Comparison of ENCODE assay signal across 22 mouse cellular contexts in the genomic region with DNA sequence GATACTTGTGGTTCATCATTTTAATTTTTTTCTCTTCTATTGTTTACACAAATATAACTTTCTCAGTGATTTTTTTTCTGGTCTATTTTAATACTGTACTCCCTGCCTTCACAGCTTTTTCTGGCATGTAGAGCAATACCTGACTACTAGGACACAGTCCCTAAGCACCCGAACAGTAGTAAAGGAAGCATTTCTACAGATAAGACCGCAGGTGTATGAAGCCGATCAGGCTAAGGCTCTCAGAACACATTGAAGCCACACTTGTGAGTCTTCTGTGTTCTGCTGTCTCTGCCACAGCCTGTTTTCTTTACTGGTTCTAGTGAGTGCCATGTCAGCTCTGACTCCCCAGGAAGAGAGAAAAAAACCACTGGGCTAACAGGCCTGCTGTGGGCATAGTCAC.
DNase-seq lines count a peak whose midpoint lies in the region; ATAC-seq and TF ChIP-seq lines count a peak whose summit lies in the region.
"Had no signal": no experiment of that assay in that cellular context is flagged by ENCODE, and none has a peak within 500 bp of the region (broad histone marks: within the 10 kb centered on the region; RNA-seq: fewer than 3 reads in every experiment).

No protein-coding gene starts in this region.

- no peaks in the 10 kb centered on the region for H3K9me3 ChIP-seq in hindbrain, embryonic 14.5 days (ENCODE audit: control insufficient read depth, low read length)
- H3K9me3 ChIP-seq in hindbrain, embryonic 12.5 days (replicated peaks), result no peaks in the 10 kb centered on the region
- no peaks in the 10 kb centered on the region for H3K9me3 ChIP-seq in liver, embryonic 12.5 days (replicated peaks)
- H3K9me3 ChIP-seq in midbrain, postnatal 0 days (ENCODE audit: low read length), result no peaks in the 10 kb centered on the region
- H3K9me3 ChIP-seq: embryonic facial prominence, embryonic 15.5 days; forebrain, embryonic 10.5 days; G1E; heart, embryonic 12.5 days; hindbrain, embryonic 10.5 days had no signal

- intact Hi-C loops in gastrocnemius, postnatal 14 days (cut with DNase I; ENCODE audit: low total_unique reads), result no loop called here

- H3K4me2 ChIP-seq in hindbrain, embryonic 14.5 days (replicated peaks), result no peak overlapping the region
- no peak overlapping the region for H3K4me2 ChIP-seq in hindbrain, embryonic 12.5 days (replicated peaks)
- 0 out of 2 replicates have a peak overlapping the region, but pooled peaks have one; percentile 2 for H3K4me2 ChIP-seq in liver, embryonic 12.5 days
- no peak overlapping the region for H3K4me2 ChIP-seq in midbrain, postnatal 0 days (ENCODE audit: low read depth, low read length, poor library complexity, severe bottlenecking)
- H3K4me2 ChIP-seq: embryonic facial prominence, embryonic 15.5 days; heart, embryonic 12.5 days had no signal

- H3K27me3 ChIP-seq in hindbrain, embryonic 14.5 days (ENCODE audit: control insufficient read depth, insufficient read depth, low read length), result no peaks in the 10 kb centered on the region
- no peaks in the 10 kb centered on the region for H3K27me3 ChIP-seq in hindbrain, embryonic 12.5 days
- no peaks in the 10 kb centered on the region for H3K27me3 ChIP-seq in liver, embryonic 12.5 days (replicated peaks)
- H3K27me3 ChIP-seq in testis, adult 2 months (ENCODE audit: control insufficient read depth, insufficient read depth, low read length), result no peaks in the 10 kb centered on the region
- H3K27me3 ChIP-seq in midbrain, postnatal 0 days (ENCODE audit: insufficient read depth, low read length), result no peaks in the 10 kb centered on the region
- H3K27me3 ChIP-seq: embryonic facial prominence, embryonic 15.5 days; heart, embryonic 12.5 days had no signal

- no peak overlapping the region for H3K4me3 ChIP-seq in hindbrain, embryonic 14.5 days (replicated peaks; ENCODE audit: low read length)
- no peak overlapping the region for H3K4me3 ChIP-seq in hindbrain, embryonic 12.5 days
- no peak overlapping the region for H3K4me3 ChIP-seq in liver, embryonic 12.5 days
- H3K4me3 ChIP-seq in testis, adult 2 months (ENCODE audit: control insufficient read depth, low read depth, low read length), result peak overlapping the region; percentile 10; the same call in 1 of the 2 replicates
- no peak overlapping the region for H3K4me3 ChIP-seq in midbrain, postnatal 0 days (ENCODE audit: low read depth, low read length)
- H3K4me3 ChIP-seq: embryonic facial prominence, embryonic 15.5 days; erythroblast, embryonic 14.5 days; forebrain, embryonic 10.5 days; gastrocnemius, adult 2 months; heart, adult 2 months; heart, embryonic 12.5 days; hindbrain, embryonic 10.5 days had no signal

- TF ChIP-seq CTCF in testis, adult 2 months (IDR thresholded peaks at IDR 0.05; ENCODE audit: control insufficient read depth, insufficient read depth, insufficient replicate concordance, low read depth, low read length), result no peak
- TF ChIP-seq CTCF in midbrain, postnatal 0 days (IDR thresholded peaks at IDR 0.05), result no peak

- no peak for ATAC-seq in hindbrain, embryonic 14.5 days (ENCODE audit: low FRiP score)
- no peak for ATAC-seq in hindbrain, embryonic 12.5 days (ENCODE audit: low FRiP score)
- peak; percentile 53; the same call in 1 of the 2 replicates for ATAC-seq in liver, embryonic 12.5 days
- no peak for ATAC-seq in midbrain, postnatal 0 days (ENCODE audit: low FRiP score)

- 90% methylated on average over 3 of the region's 3 CpGs for WGBS in hindbrain, embryonic 14.5 days
- 97% methylated on average over 3 of the region's 3 CpGs for WGBS in hindbrain, embryonic 12.5 days
- 33% methylated on average over 3 of the region's 3 CpGs for WGBS in liver, embryonic 12.5 days (ENCODE audit: insufficient replicate concordance)
- WGBS in midbrain, postnatal 0 days, result 81% methylated on average over 3 of the region's 3 CpGs

- TF ChIP-seq POLR2A in testis, adult 2 months (IDR thresholded peaks at IDR 0.05; ENCODE audit: control insufficient read depth, low read depth, low read length), result no peak

- H3K4me1 ChIP-seq in hindbrain, embryonic 14.5 days (replicated peaks; ENCODE audit: control insufficient read depth, insufficient read depth, low read length), result peaks cover 31% of the 10 kb centered on the region
- peaks cover 10% of the 10 kb centered on the region for H3K4me1 ChIP-seq in hindbrain, embryonic 12.5 days
- peaks cover 25% of the 10 kb centered on the region for H3K4me1 ChIP-seq in liver, embryonic 12.5 days
- H3K4me1 ChIP-seq in testis, adult 2 months (ENCODE audit: control insufficient read depth, insufficient read depth, low read length), result peaks cover 4% of the 10 kb centered on the region
- H3K4me1 ChIP-seq in midbrain, postnatal 0 days (ENCODE audit: insufficient read depth, low read length), result peaks cover 15% of the 10 kb centered on the region
- H3K4me1 ChIP-seq: embryonic facial prominence, embryonic 15.5 days had no signal

- no peak overlapping the region for H3K9ac ChIP-seq in hindbrain, embryonic 14.5 days
- H3K9ac ChIP-seq in hindbrain, embryonic 12.5 days, result no peak overlapping the region
- no peak overlapping the region for H3K9ac ChIP-seq in liver, embryonic 12.5 days
- H3K9ac ChIP-seq in midbrain, postnatal 0 days (replicated peaks; ENCODE audit: low read length, poor library complexity, severe bottlenecking), result no peak overlapping the region
- H3K9ac ChIP-seq: embryonic facial prominence, embryonic 15.5 days; heart, embryonic 12.5 days had no signal

- peak overlapping the region; percentile 85 for H3K27ac ChIP-seq in hindbrain, embryonic 14.5 days
- H3K27ac ChIP-seq in hindbrain, embryonic 12.5 days, result no peak overlapping the region
- H3K27ac ChIP-seq in liver, embryonic 12.5 days, result no peak overlapping the region
- no peak overlapping the region for H3K27ac ChIP-seq in testis, adult 2 months (ENCODE audit: control insufficient read depth, insufficient read depth, low read depth, low read length)
- peak overlapping the region; percentile 93; the same call in 1 of the 2 replicates for H3K27ac ChIP-seq in midbrain, postnatal 0 days (ENCODE audit: low read depth, low read length)
- H3K27ac ChIP-seq: embryonic facial prominence, embryonic 15.5 days; forebrain, embryonic 10.5 days; gastrocnemius, adult 2 months; heart, adult 2 months; hindbrain, embryonic 10.5 days had no signal

- H3K36me3 ChIP-seq in hindbrain, embryonic 14.5 days (replicated peaks; ENCODE audit: control insufficient read depth, insufficient read depth), result no peaks in the 10 kb centered on the region
- H3K36me3 ChIP-seq in hindbrain, embryonic 12.5 days, result no peaks in the 10 kb centered on the region
- H3K36me3 ChIP-seq in liver, embryonic 12.5 days, result no peaks in the 10 kb centered on the region
- H3K36me3 ChIP-seq in testis, adult 2 months (ENCODE audit: control insufficient read depth, insufficient read depth, low read length), result no peaks in the 10 kb centered on the region
- H3K36me3 ChIP-seq in midbrain, postnatal 0 days (ENCODE audit: insufficient read depth, low read length), result no peaks in the 10 kb centered on the region
- H3K36me3 ChIP-seq: embryonic facial prominence, embryonic 15.5 days; forebrain, embryonic 10.5 days; G1E; heart, embryonic 12.5 days; hindbrain, embryonic 10.5 days had no signal

- no peak for DNase-seq in hindbrain, embryonic 14.5 days (ENCODE audit: low spot score)
- no peak for DNase-seq in liver
- DNase-seq in testis, postnatal 14 days (ENCODE audit: low spot score), result no peak
- no peak for DNase-seq in midbrain, postnatal 0 days (ENCODE audit: low spot score)
- DNase-seq in gastrocnemius, postnatal 14 days, result no peak
- DNase-seq: adrenal gland, adult 8-10 months; adrenal gland, postnatal 36 days; cerebellum, adult 11 months; cerebellum, adult 8-10 months; cerebellum, postnatal 14 days; embryo, embryonic 11 days; gastrocnemius, adult 2 months; heart, adult 2 months had no signal

Comparison
In these comparisons a context has a peak if more than half of its experiments do, and no peak if none do; other contexts are left out.
1. H3K27ac ChIP-seq: peak in hindbrain, embryonic 14.5 days (single experiment) and midbrain, postnatal 0 days (single experiment); none in hindbrain, embryonic 12.5 days (single experiment), liver, embryonic 12.5 days (single experiment) and testis, adult 2 months (single experiment).